7 mouse cellular contexts compared by ENCODE assay signal in genomic region chr11:86816288-86816687, GRCm38 (mm10). TPM values are rescaled to one million over a fixed set of nuclear protein-coding genes. Genes with fewer than 3 reads are reported as not detected.
DNase-seq lines count a peak whose midpoint lies in the region; ATAC-seq and TF ChIP-seq lines count a peak whose summit lies in the region.
"Not testable (repeated sequence)": the region's sequence is repeated elsewhere in the genome, so short reads cannot be mapped to it uniquely, and the experiment has no call there.

No protein-coding gene starts in this region.

- not testable (repeated sequence) for H3K9me3 ChIP-seq in lung, postnatal 0 days (ENCODE audit: low read length)

- TF ChIP-seq CTCF in lung, postnatal 0 days (IDR thresholded peaks at IDR 0.05), result not testable (repeated sequence)

- 75% methylated on average over 3 of the region's 3 CpGs for WGBS in lung, postnatal 0 days

- H3K4me2 ChIP-seq in lung, postnatal 0 days (replicated peaks; ENCODE audit: low read depth, low read length), result not testable (repeated sequence)

- H3K4me1 ChIP-seq in brown adipose tissue, adult 24 weeks (ENCODE audit: control insufficient read depth, insufficient read depth, insufficient read length, low read length); lung, postnatal 0 days (ENCODE audit: insufficient read depth, low read depth, low read length): not testable (repeated sequence)

- H3K27me3 ChIP-seq in lung, postnatal 0 days (replicated peaks; ENCODE audit: insufficient read depth, low read length), result not testable (repeated sequence)

- peak; percentile 41 for ATAC-seq in CD4-positive, CD25-positive, alpha-beta regulatory T cell, adult 4 months
- not testable (repeated sequence) for ATAC-seq in lung, postnatal 0 days

- H3K36me3 ChIP-seq in lung, postnatal 0 days (ENCODE audit: insufficient read depth, low read length), result not testable (repeated sequence)

- H3K9ac ChIP-seq in lung, postnatal 0 days (replicated peaks; ENCODE audit: low read depth), result not testable (repeated sequence)

- not testable (repeated sequence) for TF ChIP-seq EP300 in lung, postnatal 0 days (IDR thresholded peaks at IDR 0.05)

- H3K4me3 ChIP-seq in brown adipose tissue, adult 24 weeks (ENCODE audit: insufficient read depth, low read depth, low read length); lung, postnatal 0 days (ENCODE audit: low read depth, low read length): not testable (repeated sequence)

- H3K27ac ChIP-seq in brown adipose tissue, adult 24 weeks (replicated peaks; ENCODE audit: low read depth, low read length), result peak overlapping the region; percentile 82
- H3K27ac ChIP-seq in lung, postnatal 0 days (ENCODE audit: low read length), result not testable (repeated sequence)

- peak; percentile 30 for DNase-seq in 3134 (ENCODE audit: extremely low read depth, insufficient read length, low spot score)
- peak; percentile 43 for DNase-seq in A20 (ENCODE audit: low read depth, low spot score)
- DNase-seq in induced T-regulatory cell, adult 2 months (ENCODE audit: low read depth), result peak; percentile 78
- DNase-seq in lung, postnatal 0 days (ENCODE audit: low spot score), result peak; percentile 33
- DNase-seq in naive thymus-derived CD4-positive, alpha-beta T cell, adult 2 months (ENCODE audit: low read depth), result peak; percentile 72

RNA-seq across cellular contexts. Expression of gene Dhx40, which starts 8.7 kb away (rescaled TPM):
- 10 to 100 TPM; 23.6 to 24.4 TPM for polyA plus RNA-seq in CD4-positive, CD25-positive, alpha-beta regulatory T cell, adult 4 months (2017; shearing (Covaris generic))
- polyA plus RNA-seq in brown adipose tissue, adult 24 weeks (2012; ENCODE audit: insufficient read depth, insufficient read length, missing spikeins), result 18.5 and 20.4 TPM in 2 replicates
- polyA plus RNA-seq in lung, postnatal 0 days (2015; fragmentation: Nextera tagmentation; extraction: Ambion mirVana), result 18.9 and 20.7 TPM in 2 replicates

RNA-seq across cellular contexts. Expression of gene Cltc, which starts 58.9 kb away (rescaled TPM):
- 10 to 100 TPM; 80.2 to 87.2 TPM for polyA plus RNA-seq in CD4-positive, CD25-positive, alpha-beta regulatory T cell, adult 4 months (2017; shearing (Covaris generic))
- polyA plus RNA-seq in brown adipose tissue, adult 24 weeks (2012; ENCODE audit: insufficient read depth, insufficient read length, missing spikeins), result 106 and 155 TPM in 2 replicates
- 63.7 and 67.7 TPM in 2 replicates for polyA plus RNA-seq in lung, postnatal 0 days (2015; fragmentation: Nextera tagmentation; extraction: Ambion mirVana)
